Mouse (Mus musculus) right cerebral cortex, postnatal 36 days (tissue): ENCODE results near the gene Tmem108.
A peak's percentile ranks its signal among the peaks of the same experiment; 100 is the strongest.

Source experiments
- DNase-seq, 2 experiments: peaks; one replicate each; pipeline ENCODE4 v3.0.0; 2022; ENCODE audit warnings: low spot score in 2 of 2, mixed read lengths in 1 of 2

The Tmem108 gene

DNA sequence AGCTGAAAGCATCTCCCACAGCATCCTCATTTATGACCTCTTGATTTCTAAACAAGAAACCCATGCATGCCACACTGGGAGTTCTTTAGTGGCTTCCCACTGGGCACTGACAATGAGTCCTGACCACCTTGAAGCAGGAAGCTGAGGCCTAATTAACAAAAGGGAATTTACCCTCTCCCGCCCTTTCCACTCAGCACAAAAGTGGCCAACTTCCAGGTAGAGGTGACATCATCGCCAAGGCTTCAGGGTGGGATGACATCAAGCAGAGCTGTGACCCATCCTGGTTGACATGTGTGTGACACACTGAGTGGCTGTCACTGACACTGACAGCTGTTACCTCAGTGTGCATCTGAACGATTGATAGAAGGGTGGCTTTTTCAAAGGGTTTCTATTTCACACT is 124.8 kb downstream of the Tmem108 start:
- no peak for DNase-seq

DNA sequence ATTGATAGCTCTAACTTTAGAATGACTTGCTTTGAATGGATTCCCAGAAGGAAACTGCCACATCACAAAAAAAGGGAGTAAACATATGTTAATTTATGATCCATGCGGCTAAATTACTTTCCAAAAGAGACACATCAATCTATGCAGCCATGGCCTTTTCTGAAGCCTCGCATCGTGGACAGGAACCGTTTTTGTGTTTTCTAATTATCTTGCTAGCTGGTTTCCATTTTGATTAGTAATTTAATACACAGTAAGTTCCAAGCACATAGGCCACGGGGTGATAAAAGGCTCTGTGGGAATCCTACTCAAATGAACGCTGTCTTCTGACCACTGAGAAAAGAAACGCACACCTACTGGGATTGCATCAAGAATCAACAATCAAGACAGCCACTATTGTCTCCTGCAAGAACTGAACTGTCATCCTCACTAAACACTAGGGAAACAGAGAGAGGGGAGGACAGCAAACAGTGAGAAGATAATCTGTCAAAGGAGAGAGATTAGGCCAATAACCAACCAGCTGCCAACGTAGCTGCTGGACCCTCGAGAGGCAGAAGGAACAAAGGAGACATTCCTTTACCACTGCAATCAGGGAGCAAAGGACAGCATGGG is 132.7 kb downstream of the Tmem108 start:
- DNase-seq: no peak

DNA sequence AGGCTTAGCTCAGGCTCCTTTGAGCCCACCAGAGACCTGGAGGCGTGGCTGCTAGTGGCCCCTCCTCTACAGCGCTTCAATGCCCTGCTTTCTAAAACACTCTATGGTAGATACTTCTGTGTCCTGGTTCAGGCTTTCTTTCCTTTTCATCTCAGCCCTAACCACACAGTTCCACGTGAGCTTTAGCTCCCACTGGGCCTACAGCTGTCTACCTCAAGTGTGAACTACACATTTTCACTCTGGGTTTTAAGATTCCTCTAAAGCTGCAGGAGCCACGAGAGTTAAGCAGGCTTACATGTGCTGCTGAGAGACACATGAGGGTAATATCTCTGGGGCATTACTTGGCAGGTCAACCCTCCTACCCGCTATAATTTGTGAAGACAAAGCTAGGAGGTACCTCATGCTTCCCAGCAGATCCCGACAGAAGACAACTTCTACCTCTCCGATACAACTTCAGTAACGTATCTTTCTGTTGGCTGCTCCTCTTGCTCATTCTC is 134.2 kb downstream of the Tmem108 start:
- DNase-seq: no peak

DNA sequence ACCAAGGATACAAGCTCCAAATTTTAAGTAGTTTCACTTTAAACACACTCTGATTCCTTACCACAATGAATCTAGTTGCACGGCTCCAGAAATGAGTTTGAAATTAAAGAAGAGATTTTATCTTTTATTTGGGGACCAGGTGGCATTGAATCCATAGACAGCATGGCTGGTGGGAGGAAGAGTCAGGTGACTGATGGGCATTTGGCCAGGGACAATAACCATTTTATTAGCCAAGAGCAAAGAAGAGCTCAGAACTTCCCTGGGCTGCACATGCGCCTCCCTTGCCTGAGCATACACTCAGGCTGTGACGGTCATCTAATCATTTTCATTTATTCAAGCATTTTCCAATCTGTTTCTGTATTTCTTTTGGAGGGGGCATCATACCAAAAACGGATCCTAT is 135.5 kb downstream of the Tmem108 start:
- no peak for DNase-seq

DNA sequence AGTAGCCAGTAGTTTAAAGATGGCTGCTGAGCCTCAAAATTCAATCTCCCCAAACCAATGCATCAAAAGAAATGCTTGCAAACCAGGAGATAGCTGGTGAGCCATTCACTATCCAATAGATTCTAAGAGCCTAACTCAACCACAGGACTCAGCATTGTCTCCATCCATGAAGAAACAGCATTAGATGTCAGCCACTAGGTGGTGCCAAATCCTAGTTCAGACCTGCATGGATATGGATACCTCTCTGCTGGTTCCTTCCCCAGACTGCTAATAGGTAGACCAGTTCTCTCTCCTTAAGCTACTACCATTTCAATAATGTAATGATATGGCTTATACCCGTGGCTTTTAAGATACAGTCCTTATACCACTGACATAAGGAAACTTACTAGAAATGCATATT is 137.0 kb downstream of the Tmem108 start:
- DNase-seq: peak; percentile 36 to 50

DNA sequence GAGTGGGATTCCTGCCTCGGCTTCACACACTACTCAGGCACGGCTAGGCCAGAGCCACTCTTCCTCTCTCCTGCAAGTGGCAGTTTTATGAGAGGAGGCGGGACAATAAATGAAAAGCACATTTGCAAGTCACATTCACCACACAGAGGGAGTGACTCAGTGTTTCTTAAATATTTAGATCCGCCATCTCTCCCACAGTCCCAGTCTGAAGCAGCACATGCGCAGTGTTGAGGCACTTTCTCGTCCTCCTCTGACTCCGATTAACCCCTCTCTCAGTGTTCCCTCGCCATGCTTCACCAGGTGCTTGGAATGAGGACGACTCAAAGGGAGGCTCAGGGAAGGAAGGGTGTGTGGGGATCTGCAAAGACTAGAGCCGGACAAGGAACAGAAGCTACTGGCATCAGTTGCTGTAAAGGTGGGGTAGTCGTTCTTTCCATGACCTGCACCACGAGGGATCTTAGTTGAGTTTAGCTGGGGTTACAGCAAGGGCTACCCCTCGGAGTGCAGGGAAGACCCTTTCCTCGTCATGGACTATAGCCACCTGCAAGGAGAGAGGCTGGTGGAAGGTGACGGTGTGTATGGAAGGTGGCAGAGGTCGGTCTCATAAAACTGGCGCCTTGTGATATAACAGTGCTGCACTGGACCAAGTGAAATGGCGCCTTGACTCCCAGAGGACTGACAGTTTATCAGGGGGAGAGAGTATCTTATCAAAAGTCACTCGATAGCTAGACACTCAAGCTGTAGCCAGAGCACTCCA is 137.9 kb downstream of the Tmem108 start:
- DNase-seq: peak; percentile 46 to 60

DNA sequence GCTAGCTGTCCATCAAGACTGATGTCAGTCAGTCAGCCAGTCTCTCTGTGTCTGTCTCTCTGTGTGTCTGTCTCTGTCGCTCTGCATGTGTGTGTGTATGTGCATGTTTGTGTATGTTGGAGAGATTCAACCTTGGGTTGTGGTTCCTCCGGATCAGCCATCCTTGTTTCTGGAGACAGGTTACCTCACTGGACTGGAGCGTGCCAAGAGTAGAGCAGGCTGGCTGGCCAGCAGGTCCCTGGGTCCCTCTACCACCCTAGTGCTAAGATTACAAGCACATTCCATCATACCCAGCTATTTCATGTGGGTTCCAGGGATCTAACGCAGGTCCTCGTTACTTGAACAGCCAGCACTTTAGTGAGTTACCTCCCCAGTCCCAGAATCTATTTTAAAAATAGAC is 138.6 kb downstream of the Tmem108 start:
- no peak for DNase-seq

DNA sequence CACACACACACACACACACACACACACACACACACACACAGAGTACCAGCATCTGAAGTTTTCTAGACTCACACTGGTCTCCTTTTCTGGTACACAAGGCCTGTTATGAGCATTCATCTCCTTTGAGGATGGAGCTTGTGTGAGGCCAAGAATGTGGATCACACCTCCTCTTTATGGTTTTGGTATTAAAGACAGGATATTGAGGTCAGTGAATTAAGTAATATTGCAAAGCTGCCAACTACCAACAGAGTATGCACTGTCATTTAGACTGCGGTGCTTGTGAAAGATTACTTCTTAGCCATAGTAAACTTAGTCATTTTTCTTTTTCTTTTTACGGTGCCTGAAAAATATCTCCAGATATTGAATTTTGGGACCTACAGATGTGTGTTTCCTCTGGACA is 139.8 kb downstream of the Tmem108 start:
- no peak for DNase-seq

DNA sequence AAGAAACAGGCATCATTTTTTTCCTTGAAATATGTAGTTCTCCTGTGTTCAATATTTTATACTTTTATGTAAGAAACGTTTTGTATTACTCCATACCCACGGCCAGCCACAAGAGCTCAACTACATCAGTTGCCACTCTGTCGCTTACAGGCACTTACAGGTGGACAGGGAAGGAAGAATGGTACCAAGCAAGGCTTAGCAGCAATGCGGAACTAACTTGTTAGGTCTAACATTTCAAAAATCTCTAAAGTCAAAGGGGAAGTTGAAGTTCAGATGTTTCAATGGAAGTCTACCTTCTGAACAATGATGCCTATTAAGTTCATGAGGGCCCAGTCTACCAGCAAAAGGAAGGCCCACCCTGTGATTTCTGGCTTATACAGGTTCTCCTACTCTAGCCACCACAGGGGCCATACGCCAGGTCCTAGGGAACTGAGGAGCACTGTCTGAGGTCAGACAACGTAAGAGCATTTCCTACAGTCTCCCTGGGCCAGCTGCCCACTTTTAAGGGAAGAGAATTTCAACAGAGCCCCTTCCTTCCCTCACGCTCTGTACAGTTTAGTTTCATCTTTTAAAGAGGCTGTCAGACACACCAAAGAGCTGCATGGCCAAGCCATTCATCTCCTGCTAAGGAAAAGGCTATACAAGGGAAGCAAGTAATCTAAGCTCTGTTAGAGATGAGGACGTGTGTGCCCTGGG is 141.0 kb downstream of the Tmem108 start:
- no peak for DNase-seq

DNA sequence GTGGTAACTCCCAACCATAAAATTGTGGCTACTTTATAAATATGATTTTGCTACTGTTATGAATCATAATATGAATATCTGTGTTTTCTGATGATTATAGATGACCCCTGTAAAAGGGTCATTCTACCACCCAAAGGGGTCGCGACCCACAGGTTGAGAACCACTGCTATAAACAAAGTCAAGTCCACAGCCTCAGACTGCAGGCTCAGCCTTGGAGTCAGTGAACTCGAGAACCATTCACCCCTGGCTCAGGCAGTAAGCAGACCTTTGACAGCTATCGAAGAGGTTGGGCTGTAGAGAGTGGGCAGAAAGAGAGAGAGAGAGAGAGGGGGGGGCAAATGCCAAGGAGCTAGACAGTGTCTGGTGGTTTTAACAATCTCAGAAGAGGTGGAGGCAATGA is 147.4 kb downstream of the Tmem108 start:
- DNase-seq: no peak

DNA sequence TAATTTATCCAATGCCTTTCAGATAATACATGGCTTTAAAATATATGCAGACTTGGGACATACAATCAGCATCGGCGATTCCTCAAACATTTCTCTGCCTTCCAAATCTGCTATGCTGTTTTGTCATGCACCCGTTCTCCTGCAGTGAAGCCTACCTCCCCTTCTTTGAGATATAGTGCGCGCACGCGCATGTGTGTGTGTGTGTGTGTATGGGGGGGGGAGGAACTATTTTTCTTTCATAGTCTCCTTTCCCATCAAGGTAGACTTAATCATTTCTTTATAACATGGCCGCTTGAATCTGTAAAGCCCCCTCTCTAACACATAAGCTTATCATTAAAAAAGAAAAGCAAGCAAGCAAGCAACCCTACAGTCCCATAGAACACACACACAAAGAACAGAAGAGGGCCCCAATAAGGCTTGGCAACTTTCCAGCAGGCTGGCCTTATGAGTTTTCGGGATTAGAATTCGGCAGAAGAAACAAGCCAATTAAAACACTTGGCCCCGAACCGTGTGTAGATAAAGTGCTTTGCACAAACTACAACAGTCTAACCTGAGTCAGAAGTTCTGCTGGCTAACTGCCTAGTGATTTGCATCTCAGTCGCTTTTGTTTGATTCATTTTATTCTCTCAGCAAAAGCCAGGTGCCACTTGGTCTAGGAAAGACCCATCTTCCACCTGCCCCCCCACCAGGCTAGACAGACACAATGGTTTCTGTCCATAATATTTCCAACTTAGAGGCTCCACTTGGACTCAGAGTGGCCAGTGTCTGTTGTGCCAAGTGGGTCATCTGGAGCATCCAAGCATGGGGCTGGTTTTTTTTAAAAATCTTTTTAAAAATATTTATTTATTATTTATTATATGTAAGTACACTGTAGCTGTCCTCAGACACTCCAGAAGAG is 153.2 kb downstream of the Tmem108 start:
- no peak for DNase-seq

DNA sequence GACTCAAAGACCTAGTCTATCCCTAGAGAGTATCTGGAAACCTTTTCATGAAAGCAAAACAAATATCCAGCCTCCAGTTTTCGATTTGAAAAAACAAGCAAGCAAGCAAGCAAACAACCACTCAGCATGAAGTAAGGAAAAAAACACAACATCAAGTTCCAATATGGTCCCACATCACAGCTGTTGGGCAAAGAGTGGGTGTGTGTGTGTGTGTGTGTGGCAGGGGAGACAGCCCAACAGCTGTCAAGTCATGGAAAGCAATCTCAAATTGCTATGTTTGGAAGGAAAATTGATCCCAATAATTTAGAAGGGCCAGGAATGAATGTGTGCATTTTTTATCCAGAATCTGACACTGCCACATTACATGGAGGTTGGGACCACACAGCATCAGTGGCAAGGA is 155.6 kb downstream of the Tmem108 start:
- DNase-seq: no peak

DNA sequence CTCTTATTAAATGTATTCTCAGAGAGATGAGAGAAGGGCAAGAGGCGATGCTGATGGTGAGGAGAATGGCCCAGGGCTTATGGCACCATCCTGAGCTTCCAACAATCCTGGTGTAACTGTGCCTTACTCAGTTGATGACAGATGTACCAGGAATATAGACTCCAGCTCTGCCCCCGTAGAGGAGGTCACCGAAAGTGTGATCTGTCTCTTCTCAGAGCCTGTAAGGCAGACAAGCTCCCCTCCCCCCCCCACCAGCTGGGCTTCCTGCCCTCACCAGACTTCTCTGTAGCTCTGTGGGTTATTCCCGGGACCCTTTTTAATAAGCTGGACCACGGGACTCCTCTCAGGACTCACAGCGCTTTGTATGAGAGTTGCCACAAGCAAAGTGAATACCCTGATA is 157.8 kb downstream of the Tmem108 start:
- DNase-seq: no peak

DNA sequence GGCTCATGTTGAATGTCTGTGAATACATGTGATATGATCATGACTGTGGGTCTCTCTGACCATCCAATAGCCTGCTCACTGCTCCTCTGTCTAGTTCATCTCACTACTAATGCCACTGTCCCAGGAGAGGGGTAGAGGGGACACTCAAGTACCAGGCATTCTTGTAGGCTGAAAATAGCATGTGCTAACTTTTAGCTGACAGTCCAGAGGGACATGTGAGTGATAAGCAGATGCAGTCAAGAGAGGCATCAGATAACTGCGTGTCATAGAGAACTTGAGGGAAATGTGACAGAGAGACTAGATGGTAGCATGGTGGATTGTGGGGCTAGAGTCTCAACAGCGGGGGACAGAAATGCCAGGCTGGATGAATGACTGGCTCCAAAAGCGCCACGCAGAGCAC is 159.8 kb downstream of the Tmem108 start:
- no peak for DNase-seq

DNA sequence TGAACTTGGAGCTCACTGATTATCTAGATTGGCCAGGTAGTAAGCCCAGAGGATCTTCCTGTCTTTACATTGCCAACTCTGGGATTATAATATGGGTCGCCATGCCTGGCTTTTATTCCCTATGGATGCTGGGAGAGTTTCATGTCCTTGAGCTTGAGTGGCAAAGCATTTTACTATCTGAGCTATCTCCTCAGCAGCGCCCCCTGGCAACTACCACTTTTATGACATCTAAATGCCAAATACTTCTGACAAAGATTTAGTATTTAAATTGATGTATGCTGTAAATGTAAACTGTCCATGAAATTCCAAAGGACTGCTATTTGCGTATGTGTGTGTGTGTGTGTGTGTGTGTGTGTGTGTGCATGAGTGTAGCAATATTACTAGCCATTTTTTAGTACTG is 160.8 kb downstream of the Tmem108 start:
- DNase-seq: no peak

DNA sequence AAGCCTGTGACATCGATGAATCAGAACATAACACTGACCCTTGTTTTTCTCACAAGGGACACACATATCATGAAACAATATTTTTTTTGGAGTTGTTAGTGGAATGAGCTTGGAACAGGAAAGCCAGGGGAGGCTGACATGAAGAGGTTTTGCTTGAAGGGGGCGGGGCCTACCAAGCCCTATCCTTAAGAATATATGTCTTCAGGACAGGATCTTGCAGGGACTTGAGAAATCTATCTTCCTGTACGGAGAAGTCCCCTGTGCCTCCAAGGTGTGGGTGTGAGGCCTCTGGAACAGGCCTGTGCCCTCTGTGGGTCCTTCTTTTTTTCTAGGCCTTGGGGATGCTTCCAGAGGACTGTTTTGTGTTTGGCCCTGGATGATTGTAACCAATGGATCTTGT is 161.7 kb downstream of the Tmem108 start:
- no peak for DNase-seq

DNA sequence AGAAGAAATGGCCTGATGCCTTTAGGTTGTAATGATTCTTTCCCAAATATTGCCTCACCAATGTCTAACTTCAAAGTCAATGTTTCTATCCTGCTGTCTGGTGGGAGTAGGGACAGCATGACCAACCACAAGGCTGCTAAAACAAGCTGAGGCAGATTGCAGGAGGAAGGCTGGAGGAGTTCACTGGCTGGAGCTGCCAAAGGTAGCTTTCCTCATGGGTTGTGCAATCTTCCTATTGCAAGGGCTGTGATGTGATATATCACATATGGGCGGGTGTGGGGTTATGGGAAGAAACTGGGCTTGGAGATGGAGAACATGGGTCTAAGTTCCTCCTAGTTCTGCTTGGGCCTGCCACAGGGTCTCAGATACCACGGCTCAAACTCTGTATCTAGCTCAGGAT is 163.8 kb downstream of the Tmem108 start:
- peak; percentile 39 to 75 for DNase-seq

DNA sequence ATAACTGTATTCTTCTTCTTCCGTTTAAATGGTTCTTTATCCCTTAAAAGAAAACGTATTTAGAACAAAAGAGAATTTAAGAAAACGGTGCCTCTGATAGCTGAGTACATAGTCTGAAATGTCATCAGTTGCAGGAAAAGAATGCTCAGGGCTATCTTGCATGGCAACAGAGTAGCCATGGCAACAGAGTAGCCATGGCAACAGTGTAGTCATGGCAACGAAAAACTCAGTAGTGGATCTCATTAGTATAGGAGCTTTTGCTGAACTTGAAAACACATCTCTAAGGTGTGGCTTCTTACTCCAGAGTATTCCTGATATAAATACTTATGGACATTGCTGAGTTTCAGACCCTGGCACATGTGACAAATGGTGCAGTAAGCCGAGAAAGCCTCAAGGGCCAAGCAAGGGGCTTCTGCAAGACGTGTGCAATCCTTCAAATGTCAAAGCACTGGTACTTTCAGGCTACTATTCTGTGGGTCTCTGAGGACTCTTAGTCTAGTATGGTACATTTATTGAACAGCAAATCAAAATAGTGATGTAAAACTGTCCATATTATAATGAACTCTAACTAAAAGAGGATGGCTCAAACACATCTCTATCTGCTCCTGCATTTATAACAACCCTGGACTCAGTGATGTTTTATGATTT is 166.3 kb downstream of the Tmem108 start:
- peak; percentile 62 to 78 for DNase-seq

DNA sequence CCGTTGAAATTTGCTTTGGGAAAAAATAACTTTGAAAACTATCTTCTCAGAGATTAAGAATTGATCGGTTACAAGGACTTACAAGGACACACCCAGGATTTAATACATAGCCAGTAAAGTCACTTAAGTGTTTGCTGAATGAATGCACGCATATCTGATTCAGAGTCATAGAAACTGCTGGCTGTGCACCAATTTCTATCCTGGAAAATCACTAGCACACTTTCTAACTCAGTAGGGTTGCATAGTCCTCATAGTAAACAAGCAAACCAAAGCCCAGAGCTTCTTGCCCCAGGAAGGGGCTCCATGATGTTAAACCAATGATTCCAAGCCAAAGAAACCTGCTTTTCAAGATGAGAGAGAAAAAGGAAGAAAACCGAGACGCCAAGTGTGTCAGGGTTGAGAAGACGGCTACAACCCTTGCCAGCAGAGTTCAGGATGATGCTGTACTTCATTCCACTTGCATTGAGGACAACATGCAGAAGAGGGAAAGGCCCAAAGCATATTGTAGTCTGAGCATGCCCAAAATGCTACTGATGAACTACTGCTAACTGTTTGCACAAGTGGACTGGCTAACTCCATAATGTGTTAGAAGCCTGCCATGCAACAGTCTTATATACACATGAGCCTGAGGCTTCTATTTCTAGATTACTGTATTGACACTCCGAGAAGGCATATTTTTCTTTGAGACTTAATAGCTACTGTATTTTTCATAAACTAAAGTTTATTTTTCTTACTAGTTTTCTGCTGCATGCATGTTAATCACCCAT is 167.0 kb downstream of the Tmem108 start:
- no peak for DNase-seq

DNA sequence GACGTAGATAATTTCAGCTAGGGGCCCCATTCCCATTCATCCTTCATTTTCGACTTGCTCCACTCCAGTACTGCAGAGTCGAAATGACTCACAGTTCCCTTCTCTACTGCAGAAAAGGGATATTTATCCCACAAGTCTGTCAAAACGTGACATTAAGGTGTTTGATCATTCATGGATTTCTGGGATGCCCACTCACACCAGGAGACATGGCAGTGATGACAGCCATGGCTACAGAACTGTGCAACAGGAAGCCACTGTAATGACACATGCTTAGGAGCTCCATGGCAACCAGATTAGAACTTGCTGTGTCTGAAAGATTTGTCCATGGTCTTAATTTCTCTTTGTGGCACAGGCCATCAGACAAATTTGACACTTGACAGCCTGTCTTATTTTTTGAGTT is 168.6 kb downstream of the Tmem108 start:
- no peak for DNase-seq

DNA sequence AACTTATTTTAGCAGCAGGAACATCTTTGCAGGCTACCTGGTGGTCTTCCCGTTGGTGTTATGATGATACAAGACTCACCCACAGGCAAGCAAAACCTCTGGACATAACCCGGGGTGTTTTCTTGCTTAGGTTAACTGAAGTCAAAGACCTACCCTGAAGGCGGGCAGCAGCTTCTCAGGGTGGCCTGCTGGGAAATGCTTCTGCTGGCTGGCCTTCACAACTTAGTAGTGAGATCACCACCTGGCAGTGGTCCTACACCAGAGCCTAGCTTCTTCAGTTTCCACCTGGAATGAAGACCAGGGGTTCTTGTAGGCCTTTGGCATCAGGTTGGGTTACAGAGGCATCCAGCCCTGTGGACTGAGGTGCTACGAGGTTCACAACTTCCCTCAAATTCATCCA is 169.7 kb downstream of the Tmem108 start:
- DNase-seq: no peak
